Mouse (Mus musculus) lung, postnatal 25 days (tissue): ENCODE data around the gene Olfr740.

Experiments
- DNase-seq: peaks from one replicate; pipeline ENCODE4 v3.0.0; 2022; ENCODE audit warnings: low spot score

Olfr740 gene

GRCm38 (mm10) chr14:50445245-50445644, at the start of gene Olfr740:
Gene Olfr740 (plus strand): TSS chr14:50445545.
- DNase-seq, result no peak

- DNase-seq, result no peak
These were observed 38.1 kb upstream of the Olfr740 start, which contains the start of gene Olfr738 for GRCm38 (mm10) chr14:50407268-50407667. Gene Olfr738 (plus strand): TSS chr14:50407568.

- DNase-seq, result no peak
These were observed 27.0 kb upstream of the Olfr740 start, which contains the start of gene Olfr739 for GRCm38 (mm10) chr14:50418326-50418725. Gene Olfr739 (plus strand): TSS chr14:50418626.

- DNase-seq, result no peak
These were observed 27.1 kb downstream of the Olfr740 start, which contains the start of gene Olfr741 for GRCm38 (mm10) chr14:50472438-50472837. Gene Olfr741 (plus strand): TSS chr14:50472738.

- no peak for DNase-seq
These were observed 33.1 kb downstream of the Olfr740 start for GRCm38 (mm10) chr14:50478406-50478805.

DNA sequence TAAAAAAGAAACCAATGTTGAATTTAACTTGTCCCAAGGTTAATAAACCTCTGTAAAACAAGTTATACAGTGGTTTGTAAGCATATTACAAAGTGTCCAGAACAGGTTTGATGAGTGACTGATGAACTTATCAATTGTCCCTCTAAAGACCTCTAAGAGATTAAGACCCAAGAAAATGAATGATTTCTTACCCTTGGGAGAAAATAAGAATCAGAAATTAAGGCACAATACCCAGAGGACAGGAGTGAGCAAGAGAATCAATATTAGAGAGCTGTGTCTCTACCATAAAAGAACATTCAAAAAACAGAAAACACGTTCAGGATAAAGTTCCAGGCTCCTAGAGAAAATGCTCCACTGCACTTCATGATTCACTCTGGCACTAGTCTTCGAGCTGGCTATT, 58.0 kb downstream of the Olfr740 start, which contains the start of gene Olfr742:
Gene Olfr742 (plus strand): TSS at position 301 of the 400 bp plus-strand sequence.
- no peak for DNase-seq
